Comparison of ENCODE assay signal across 8 mouse cellular contexts in the genomic region with DNA sequence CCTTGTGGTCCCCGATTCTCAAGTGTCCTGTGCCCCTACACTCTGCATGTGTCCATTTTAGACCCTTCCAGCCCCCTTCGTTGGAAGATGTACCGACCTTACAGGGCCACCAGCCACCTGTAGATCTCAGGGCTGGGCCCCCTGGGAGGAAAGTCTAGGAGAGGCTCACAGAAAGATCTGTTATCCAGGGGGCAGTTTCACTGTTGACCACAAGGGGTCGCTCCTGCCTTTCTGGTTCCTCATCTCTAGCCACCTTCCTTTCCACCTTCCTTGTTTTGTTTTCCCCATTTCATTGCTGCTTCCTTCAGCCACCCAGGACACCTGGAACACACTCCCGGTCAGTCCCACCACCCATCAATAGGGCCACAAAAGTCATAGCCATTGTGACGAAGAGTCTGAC.
A peak's percentile ranks its signal among the peaks of the same experiment; 100 is the strongest.
DNase-seq lines count a peak whose midpoint lies in the region; ATAC-seq and TF ChIP-seq lines count a peak whose summit lies in the region.
"Not testable (repeated sequence)": the region's sequence is repeated elsewhere in the genome, so short reads cannot be mapped to it uniquely, and the experiment has no call there.

No protein-coding gene starts in this region.

- not testable (repeated sequence) for TF ChIP-seq POLR2A in spleen, adult 2 months (IDR thresholded peaks at IDR 0.05; ENCODE audit: low read depth, low read length)

- ATAC-seq in common myeloid progenitor, adult 5-6 weeks (replicated peaks; ENCODE audit: low read depth, poor library complexity, severe bottlenecking), result 0 out of 2 replicates have a peak, but pooled peaks have one; percentile 17
- not testable (repeated sequence) for ATAC-seq in intestine, postnatal 0 days

- not testable (repeated sequence) for H3K9ac ChIP-seq in intestine, postnatal 0 days (ENCODE audit: low read depth, low read length)

- 47% methylated on average over 6 of the region's 6 CpGs for WGBS in intestine, postnatal 0 days
- 40% methylated on average over 6 of the region's 6 CpGs for whole genome bisulfite sequencing in midbrain, embryonic 10.5 days
- WGBS in spleen, adult 2 months, result 32% methylated on average over 6 of the region's 6 CpGs

- not testable (repeated sequence) for H3K27ac ChIP-seq in intestine, postnatal 0 days (ENCODE audit: low read depth, low read length); midbrain, embryonic 10.5 days (replicated peaks); spleen, adult 2 months (ENCODE audit: insufficient read depth, low read length)

- DNase-seq in B cell, adult 2 months, result peak; percentile 64 to 68
- peak; percentile 34 for DNase-seq in adrenal gland, adult 8-10 months
- peak; percentile 40 to 42 for DNase-seq in gastrocnemius, adult 8-10 months (ENCODE audit: low spot score in 2 of 2)
- DNase-seq in left cerebral cortex, postnatal 36 days (ENCODE audit: low spot score in 2 of 2), result peak; percentile 53 to 54
- peak; percentile 70 for DNase-seq in midbrain, embryonic 10.5 days (ENCODE audit: low spot score)
- peak in 1 of 2 experiments; percentile 17 for DNase-seq in spleen, adult 2 months (ENCODE audit: low read depth in 1 of 2, low spot score in 2 of 2)

- intact Hi-C loops in left cerebral cortex, postnatal 36 days (cut with DNase I), result loop anchor here (1.0 to 10.0 kb wide), 2 partner anchors 479 to 700 kb away; no protein-coding TSS in a partner anchor

- TF ChIP-seq CTCF in intestine, postnatal 0 days (IDR thresholded peaks at IDR 0.05; ENCODE audit: low read depth), result peak; percentile 86
- peak; percentile 37; the same call in 1 of the 2 replicates for TF ChIP-seq CTCF in spleen, adult 2 months (IDR thresholded peaks at IDR 0.05; ENCODE audit: extremely low read depth, insufficient read depth, insufficient read length, insufficient replicate concordance)

- peaks cover 63% of the 10 kb centered on the region for H3K36me3 ChIP-seq in intestine, postnatal 0 days (ENCODE audit: control insufficient read depth, insufficient read depth)
- H3K36me3 ChIP-seq in midbrain, embryonic 10.5 days, result peaks cover 68% of the 10 kb centered on the region
- H3K36me3 ChIP-seq in spleen, adult 2 months (ENCODE audit: control insufficient read depth, insufficient read depth, low read length), result not testable (repeated sequence)

- H3K9me3 ChIP-seq in intestine, postnatal 0 days (ENCODE audit: control insufficient read depth); midbrain, embryonic 10.5 days (replicated peaks): not testable (repeated sequence)

- not testable (repeated sequence) for H3K4me1 ChIP-seq in intestine, postnatal 0 days (replicated peaks; ENCODE audit: control insufficient read depth, insufficient read depth, low read length); spleen, adult 2 months (ENCODE audit: control insufficient read depth, insufficient read depth, insufficient read length)
- peaks cover 20% of the 10 kb centered on the region for H3K4me1 ChIP-seq in midbrain, embryonic 10.5 days

- not testable (repeated sequence) for H3K4me3 ChIP-seq in intestine, postnatal 0 days (ENCODE audit: low read depth, low read length); midbrain, embryonic 10.5 days; spleen, adult 2 months (ENCODE audit: extremely low read depth, insufficient read depth, insufficient read length)

- not testable (repeated sequence) for H3K27me3 ChIP-seq in intestine, postnatal 0 days (replicated peaks; ENCODE audit: control insufficient read depth, insufficient read depth, low read length); midbrain, embryonic 10.5 days (ENCODE audit: low read depth, poor library complexity, severe bottlenecking); spleen, adult 2 months (ENCODE audit: control insufficient read depth, insufficient read depth, low read length)

- H3K4me2 ChIP-seq in intestine, postnatal 0 days (replicated peaks; ENCODE audit: low read depth), result not testable (repeated sequence)
